In the genomic region with DNA sequence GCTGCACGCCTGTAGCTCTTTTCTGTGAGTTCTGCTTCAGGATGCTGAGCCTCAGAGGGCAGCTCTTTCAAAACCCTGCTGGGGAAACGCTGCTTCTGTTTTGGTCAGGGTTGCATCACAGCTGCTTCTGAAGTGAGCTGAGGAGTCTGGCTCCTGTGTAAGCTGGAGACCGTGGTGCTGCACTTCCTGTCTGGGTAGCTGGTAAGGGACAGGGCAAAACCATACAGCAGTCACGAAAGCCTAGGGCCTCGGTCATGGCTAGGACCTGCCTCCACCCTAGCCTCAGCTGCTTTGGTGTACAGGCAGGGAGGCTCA, we compare ENCODE assay signal across 9 mouse cellular contexts. TPM values are rescaled to one million over a fixed set of nuclear protein-coding genes. Genes with fewer than 3 reads are reported as not detected.
DNase-seq lines count a peak whose midpoint lies in the region; ATAC-seq and TF ChIP-seq lines count a peak whose summit lies in the region.
"Had no signal": no experiment of that assay in that cellular context is flagged by ENCODE, and none has a peak within 500 bp of the region (broad histone marks: within the 10 kb centered on the region; RNA-seq: fewer than 3 reads in every experiment).

No protein-coding gene starts in this region.

- TF ChIP-seq EP300 in liver, embryonic 14.5 days (IDR thresholded peaks at IDR 0.05; ENCODE audit: low read depth): no peak

- ATAC-seq in liver, embryonic 11.5 days (replicated peaks; ENCODE audit: low FRiP score): no peak
- no peak for ATAC-seq in embryonic facial prominence, embryonic 13.5 days (ENCODE audit: insufficient number of reproducible peaks, insufficient read depth, low FRiP score, low TSS enrichment, low read depth)
- ATAC-seq in liver, embryonic 14.5 days (ENCODE audit: insufficient read depth): no peak
- ATAC-seq in neutrophil, adult 5-6 weeks (ENCODE audit: extremely low read depth, insufficient number of reproducible peaks, low FRiP score, poor library complexity, severe bottlenecking): peak; percentile 67

- no peak overlapping the region for H3K27ac ChIP-seq in liver, embryonic 11.5 days (ENCODE audit: low read depth, low read length)
- H3K27ac ChIP-seq in embryonic facial prominence, embryonic 13.5 days: peak overlapping the region; percentile 33; the same call in 1 of the 2 replicates
- H3K27ac ChIP-seq in liver, embryonic 14.5 days: no peak overlapping the region
- H3K27ac ChIP-seq: heart, embryonic 15.5 days had no signal

- H3K9ac ChIP-seq in liver, embryonic 11.5 days (ENCODE audit: low read depth, low read length): no peak overlapping the region
- H3K9ac ChIP-seq in embryonic facial prominence, embryonic 13.5 days: 0 out of 2 replicates have a peak overlapping the region, but pooled peaks have one; percentile 7
- no peak overlapping the region for H3K9ac ChIP-seq in liver, embryonic 14.5 days (replicated peaks)
- H3K9ac ChIP-seq: heart, embryonic 15.5 days had no signal

- no peaks in the 10 kb centered on the region for H3K9me3 ChIP-seq in liver, embryonic 11.5 days (ENCODE audit: control insufficient read depth, low read length)
- H3K9me3 ChIP-seq in embryonic facial prominence, embryonic 13.5 days: no peaks in the 10 kb centered on the region
- no peaks in the 10 kb centered on the region for H3K9me3 ChIP-seq in liver, embryonic 14.5 days (ENCODE audit: control insufficient read depth, low read length)
- H3K9me3 ChIP-seq: heart, embryonic 15.5 days had no signal

- H3K36me3 ChIP-seq in liver, embryonic 11.5 days (ENCODE audit: control insufficient read depth, insufficient read depth, low read length): no peaks in the 10 kb centered on the region
- H3K36me3 ChIP-seq in embryonic facial prominence, embryonic 13.5 days: no peaks in the 10 kb centered on the region
- no peaks in the 10 kb centered on the region for H3K36me3 ChIP-seq in liver, embryonic 14.5 days (replicated peaks; ENCODE audit: control insufficient read depth, insufficient read depth, low read depth)
- H3K36me3 ChIP-seq: heart, embryonic 15.5 days had no signal

- peaks cover 5% of the 10 kb centered on the region for H3K4me1 ChIP-seq in liver, embryonic 11.5 days (replicated peaks; ENCODE audit: control insufficient read depth, insufficient read depth, low read length)
- peaks cover 21% of the 10 kb centered on the region for H3K4me1 ChIP-seq in embryonic facial prominence, embryonic 13.5 days
- H3K4me1 ChIP-seq in liver, embryonic 14.5 days (replicated peaks; ENCODE audit: control insufficient read depth in 2 of 2, insufficient read depth in 2 of 2, low read length in 1 of 2): no peaks in the 10 kb centered on the region

- WGBS in liver, embryonic 11.5 days: 40% methylated on average over 5 of the region's 5 CpGs
- 38% methylated on average over 5 of the region's 5 CpGs for WGBS in embryonic facial prominence, embryonic 13.5 days
- 21% methylated on average over 5 of the region's 5 CpGs for WGBS in liver, embryonic 14.5 days (ENCODE audit: insufficient replicate concordance)

- H3K27me3 ChIP-seq in liver, embryonic 11.5 days (replicated peaks; ENCODE audit: control insufficient read depth, insufficient read depth, low read length): no peaks in the 10 kb centered on the region; the same call in 1 of the 2 replicates
- no peaks in the 10 kb centered on the region for H3K27me3 ChIP-seq in embryonic facial prominence, embryonic 13.5 days
- no peaks in the 10 kb centered on the region for H3K27me3 ChIP-seq in liver, embryonic 14.5 days (ENCODE audit: control insufficient read depth, insufficient read depth, low read length)
- H3K27me3 ChIP-seq: heart, embryonic 15.5 days had no signal

- H3K4me3 ChIP-seq in liver, embryonic 11.5 days (ENCODE audit: low read depth, low read length): no peak overlapping the region
- no peak overlapping the region for H3K4me3 ChIP-seq in embryonic facial prominence, embryonic 13.5 days
- H3K4me3 ChIP-seq in liver, embryonic 14.5 days (ENCODE audit: insufficient read depth in 1 of 2, low read depth in 2 of 2, low read length in 2 of 2): no peak overlapping the region
- H3K4me3 ChIP-seq: heart, embryonic 15.5 days had no signal

- TF ChIP-seq CTCF in liver, embryonic 14.5 days (IDR thresholded peaks at IDR 0.05; ENCODE audit: low read depth): no peak

- H3K4me2 ChIP-seq in liver, embryonic 11.5 days: no peak overlapping the region
- no peak overlapping the region for H3K4me2 ChIP-seq in embryonic facial prominence, embryonic 13.5 days
- H3K4me2 ChIP-seq in liver, embryonic 14.5 days (ENCODE audit: low read depth): no peak overlapping the region
- H3K4me2 ChIP-seq: heart, embryonic 15.5 days had no signal

- intact Hi-C loops in heart, postnatal 25 days (cut with DNase I): no loop called here

- DNase-seq in liver: peak; percentile 32
- no peak for DNase-seq in liver, embryonic 11.5 days (ENCODE audit: low spot score)
- peak in 2 of 3 experiments; percentile 9 to 27 for DNase-seq in liver, embryonic 14.5 days (ENCODE audit: low read depth in 3 of 3, low spot score in 3 of 3)
- DNase-seq in gastrocnemius, adult 8-10 months (ENCODE audit: low spot score in 2 of 2): no peak
- no peak for DNase-seq in heart, postnatal 25 days (ENCODE audit: low spot score)
- no peak for DNase-seq in adrenal gland, adult 18-20 months (ENCODE audit: low spot score in 2 of 2)

RNA-seq across cellular contexts. Expression of gene Cdk5r1, which starts 13.0 kb away (rescaled TPM):
- polyA plus RNA-seq in liver, embryonic 11.5 days (2014; fragmentation: Nextera tagmentation; extraction: Ambion mirVana): 0.68 and 0.77 TPM in 2 replicates
- polyA plus RNA-seq in embryonic facial prominence, embryonic 13.5 days (2015; fragmentation: Nextera tagmentation; extraction: Ambion mirVana): 3.7 and 4.0 TPM in 2 replicates
- 0.64 and 0.74 TPM in 2 replicates for polyA plus RNA-seq in liver, embryonic 14.5 days (2012; rRNA removed)
- polyA plus RNA-seq in liver, embryonic 14.5 days (2014; fragmentation: Nextera tagmentation; extraction: Ambion mirVana): 0.17 and 0.37 TPM in 2 replicates
- total RNA-seq in neutrophil, adult 5-6 weeks (2017): 4.3 and 5.8 TPM in 2 replicates
- total RNA-seq in gastrocnemius, adult 8-10 months (2022): under 1 TPM; 0.20 to 0.43 (median 0.29) TPM
- total RNA-seq in heart, postnatal 25 days (2021): 1 to 10 TPM; 1.7 to 2.4 TPM
- 1 to 10 TPM; 1.5 to 2.0 TPM for total RNA-seq in adrenal gland, adult 18-20 months (2021)

Comparison
In these comparisons a context has a peak if more than half of its experiments do, and no peak if none do; other contexts are left out.
1. DNase-seq: peak in liver (single experiment) and liver, embryonic 14.5 days (2 of 3); none in liver, embryonic 11.5 days (single experiment), gastrocnemius, adult 8-10 months (0 of 2), heart, postnatal 25 days (single experiment) and adrenal gland, adult 18-20 months (0 of 2).